Mouse (Mus musculus): ENCODE measurements around the gene Xiap. TPM values are rescaled to one million over a fixed set of nuclear protein-coding genes. Genes with fewer than 3 reads are reported as not detected.

The Xiap gene
- polyA plus RNA-seq, 1 experiment = 9.3 TPM

DNA sequence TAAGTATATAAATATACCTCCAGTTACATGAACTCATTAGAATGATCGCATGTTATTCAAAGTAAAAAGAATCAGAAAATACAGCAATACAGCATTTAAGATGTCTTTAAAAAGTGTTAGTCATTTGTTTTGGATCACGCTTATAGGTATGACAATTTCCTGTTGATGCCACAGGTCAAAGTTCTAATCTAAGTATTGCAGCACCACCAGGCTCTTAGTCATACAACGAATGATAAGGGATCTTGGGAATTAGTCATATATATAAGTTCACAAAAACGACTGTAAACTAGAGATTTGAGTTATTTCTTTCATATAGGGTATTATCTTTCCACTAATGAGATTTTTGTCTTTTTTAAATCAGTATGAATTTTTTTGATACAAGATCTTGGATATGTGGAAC lies 84.5 kb downstream of the Xiap start:
- Histone ChIP-seq H3K36me3 (ENCODE audit: control insufficient read depth, insufficient read depth, low read length) (no peaks in the 10 kb centered on the region), H3K4me1 (ENCODE audit: control insufficient read depth, insufficient read depth, insufficient read length, low read length) (peaks cover 4% of the 10 kb centered on the region; the same call in 1 of the 2 replicates), H3K4me3 (ENCODE audit: low read depth, low read length) (no peak overlapping the region), H3K27ac (ENCODE audit: insufficient read depth, low read depth, low read length) (no peak overlapping the region), H3K27me3 (ENCODE audit: control insufficient read depth, insufficient read depth, low read length) (no peaks in the 10 kb centered on the region)
- TF ChIP-seq CTCF (IDR thresholded peaks at IDR 0.05; ENCODE audit: extremely low read depth, insufficient read length, insufficient replicate concordance, low read depth, low read length) = no peak
- no peak for TF ChIP-seq POLR2A (IDR thresholded peaks at IDR 0.05; ENCODE audit: low read depth, low read length)
- WGBS = 41% methylated on average over 4 of the region's 4 CpGs

DNA sequence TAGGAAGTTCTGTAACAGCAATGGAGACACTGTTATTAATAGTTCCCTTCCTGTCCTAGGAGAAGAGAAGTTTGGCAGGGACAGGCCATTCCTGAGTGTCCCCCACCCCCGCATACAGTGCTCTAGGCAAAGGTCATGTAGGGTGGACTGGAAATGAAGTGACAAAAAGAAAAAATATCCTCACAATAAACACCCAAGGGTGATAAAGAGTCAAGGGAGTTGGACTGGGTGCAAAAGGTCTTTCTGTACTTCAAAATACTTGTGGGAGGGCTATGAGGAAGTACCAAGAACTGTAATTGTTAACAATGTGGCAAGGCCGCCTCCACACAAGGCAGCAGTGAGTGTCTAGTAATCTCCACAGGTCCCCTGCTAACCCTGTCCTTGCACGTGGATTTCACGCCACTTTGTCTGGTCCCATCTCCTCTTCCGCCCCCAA lies 88.6 kb downstream of the Xiap start:
- H3K27ac ChIP-seq (ENCODE audit: insufficient read depth, low read depth, low read length) = peak overlapping the region; percentile 98
- H3K36me3 ChIP-seq (ENCODE audit: control insufficient read depth, insufficient read depth, low read length) = no peaks in the 10 kb centered on the region
- H3K4me1 ChIP-seq (ENCODE audit: control insufficient read depth, insufficient read depth, insufficient read length, low read length) = peaks cover 2% of the 10 kb centered on the region; the same call in 1 of the 2 replicates
- H3K4me3 ChIP-seq (ENCODE audit: low read depth, low read length) = no peak overlapping the region
- WGBS = 22% methylated on average over 5 of the region's 5 CpGs
- no peaks in the 10 kb centered on the region for H3K27me3 ChIP-seq (ENCODE audit: control insufficient read depth, insufficient read depth, low read length)
- no peak for TF ChIP-seq CTCF (IDR thresholded peaks at IDR 0.05; ENCODE audit: extremely low read depth, insufficient read length, insufficient replicate concordance, low read depth, low read length)
- TF ChIP-seq POLR2A (IDR thresholded peaks at IDR 0.05; ENCODE audit: low read depth, low read length) = no peak

DNA sequence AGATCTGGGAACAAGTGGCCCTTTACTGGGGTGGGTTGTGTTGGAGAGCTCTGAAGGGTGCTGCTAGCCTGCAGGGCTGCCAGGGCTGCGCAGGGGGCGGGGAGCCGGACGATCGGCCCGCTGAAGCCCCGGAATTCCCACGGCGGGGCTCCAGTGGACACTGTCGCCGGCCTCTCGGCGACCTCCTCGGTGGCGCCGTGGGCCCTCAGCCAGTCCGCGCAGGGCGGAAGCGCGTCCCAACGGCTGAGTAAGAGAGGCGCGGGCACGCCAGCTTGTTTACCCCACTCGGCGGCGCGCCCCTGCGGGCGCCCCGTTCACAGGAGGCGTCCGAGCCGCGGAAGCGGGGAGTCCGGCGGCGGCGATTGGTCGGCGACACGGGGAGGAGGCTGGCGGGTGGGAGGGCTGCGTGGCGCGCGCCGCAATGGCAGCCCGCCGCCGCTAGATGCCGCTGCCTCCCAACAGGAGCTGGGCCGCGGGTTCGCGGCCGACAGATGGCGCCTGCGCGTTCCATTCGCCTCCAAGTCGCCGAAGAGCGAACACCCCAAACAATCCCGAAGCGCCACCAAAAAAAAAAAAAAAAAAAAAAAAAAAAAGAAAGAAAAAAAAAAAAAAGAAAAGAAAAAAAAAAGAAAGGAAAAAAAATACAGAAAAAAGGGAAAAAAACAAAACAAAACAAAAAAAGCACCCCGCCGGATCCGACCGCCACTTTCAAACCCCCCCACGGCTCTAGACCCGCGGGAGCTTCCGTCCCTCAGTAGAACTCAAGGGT lies 89.5 kb downstream of the Xiap start, which contains the start of gene Stag2:
TSS of gene Stag2 (plus strand) at position 530 of the 769 bp plus-strand sequence.
- Histone ChIP-seq H3K36me3 (ENCODE audit: control insufficient read depth, insufficient read depth, low read length) (no peaks in the 10 kb centered on the region), H3K4me1 (ENCODE audit: control insufficient read depth, insufficient read depth, insufficient read length, low read length) (peaks cover 2% of the 10 kb centered on the region; the same call in 1 of the 2 replicates), H3K27ac (ENCODE audit: insufficient read depth, low read depth, low read length) (peak within 1 kb of the TSS; percentile 100), H3K4me3 (ENCODE audit: low read depth, low read length) (peak within 1 kb of the TSS; percentile 100), H3K27me3 (ENCODE audit: control insufficient read depth, insufficient read depth, low read length) (no peaks in the 10 kb centered on the region)
- WGBS = 7% methylated on average over 76 of the region's 76 CpGs
- TF ChIP-seq CTCF (IDR thresholded peaks at IDR 0.05; ENCODE audit: extremely low read depth, insufficient read length, insufficient replicate concordance, low read depth, low read length) = peak; percentile 76
- peak; percentile 65; the same call in 1 of the 2 replicates for TF ChIP-seq POLR2A (IDR thresholded peaks at IDR 0.05; ENCODE audit: low read depth, low read length)

DNA sequence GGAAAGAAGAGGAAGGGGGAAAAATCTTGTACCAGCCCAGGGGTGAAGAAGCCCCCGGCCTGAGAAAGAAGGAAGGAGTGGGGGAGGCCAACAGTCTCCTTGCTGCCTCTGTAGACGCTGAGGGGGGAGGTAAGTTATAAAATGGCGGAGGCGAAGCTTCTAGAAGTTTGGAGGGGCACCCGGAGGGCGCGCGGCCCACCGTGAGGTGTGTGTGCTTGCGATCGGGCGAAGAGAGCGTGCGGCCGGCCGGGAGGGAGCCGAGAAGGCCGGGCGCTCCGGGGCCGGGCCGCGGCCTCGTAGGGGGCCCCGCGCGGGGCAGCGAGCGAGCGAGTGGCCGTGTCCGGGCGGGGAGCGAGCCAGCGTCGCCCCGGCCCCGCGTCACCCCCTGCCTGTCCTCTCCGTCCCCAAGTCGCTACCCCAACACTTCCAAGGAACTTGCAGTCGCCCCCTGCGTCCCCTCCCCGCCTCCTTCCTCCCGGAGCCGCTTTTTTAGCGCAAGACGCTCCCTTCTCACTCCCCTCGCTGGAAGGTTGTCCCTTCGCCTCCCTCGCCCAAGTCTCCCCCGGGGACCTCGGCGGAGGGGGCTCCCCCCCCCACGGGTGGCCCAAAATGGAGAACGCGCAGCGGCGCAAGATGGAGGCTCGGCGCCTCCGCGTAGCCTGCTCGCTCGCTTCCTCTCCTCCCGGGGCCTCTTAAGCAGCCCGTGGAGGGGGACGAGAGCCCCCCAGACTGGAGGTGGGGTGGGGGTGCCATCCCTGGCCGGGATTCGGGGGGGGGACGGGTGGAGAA lies 90.3 kb downstream of the Xiap start:
- no peak for TF ChIP-seq CTCF (IDR thresholded peaks at IDR 0.05; ENCODE audit: extremely low read depth, insufficient read length, insufficient replicate concordance, low read depth, low read length)
- no peak; the same call in 1 of the 2 replicates for TF ChIP-seq POLR2A (IDR thresholded peaks at IDR 0.05; ENCODE audit: low read depth, low read length)

DNA sequence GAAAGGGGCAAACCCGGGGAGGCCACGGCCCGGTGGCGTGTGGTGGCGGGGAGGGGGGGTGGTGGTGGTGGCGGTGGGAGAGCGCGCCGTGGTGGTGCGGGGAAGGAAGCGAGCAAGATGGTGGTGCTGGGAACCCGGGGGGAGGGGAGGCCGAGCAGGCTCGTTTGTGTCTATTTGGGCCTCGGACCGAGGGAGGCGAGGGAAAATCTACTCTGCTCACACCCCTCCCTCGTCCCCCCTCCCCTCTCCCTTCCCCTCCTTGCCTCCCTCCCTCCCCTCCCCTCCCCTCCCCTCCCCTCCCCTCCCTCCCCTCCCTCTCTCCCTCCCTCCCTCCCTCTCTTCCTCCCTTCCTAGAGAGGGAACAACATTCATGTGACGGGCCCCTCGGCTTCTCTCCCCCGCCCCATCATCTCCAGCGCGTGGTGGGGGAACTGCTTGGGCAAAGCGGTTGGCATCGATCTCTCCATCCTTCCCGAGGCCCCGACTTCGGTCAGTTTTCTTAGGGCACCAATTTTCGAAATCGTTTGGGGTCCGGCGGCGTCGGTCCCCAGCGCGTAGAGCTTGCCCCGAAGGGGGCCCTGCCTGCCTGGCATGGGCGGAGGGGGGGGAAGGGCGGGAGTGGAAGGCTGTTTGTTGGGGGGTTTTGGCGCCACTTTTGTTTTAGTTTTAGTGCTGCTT lies 91.0 kb downstream of the Xiap start:
- Histone ChIP-seq H3K27me3 (ENCODE audit: control insufficient read depth, insufficient read depth, low read length) (no peaks in the 10 kb centered on the region), H3K27ac (ENCODE audit: insufficient read depth, low read depth, low read length) (peak overlapping the region; percentile 99), H3K36me3 (ENCODE audit: control insufficient read depth, insufficient read depth, low read length) (no peaks in the 10 kb centered on the region), H3K4me3 (ENCODE audit: low read depth, low read length) (peak overlapping the region; percentile 100), H3K4me1 (ENCODE audit: control insufficient read depth, insufficient read depth, insufficient read length, low read length) (peaks cover 2% of the 10 kb centered on the region; the same call in 1 of the 2 replicates)
- TF ChIP-seq CTCF (IDR thresholded peaks at IDR 0.05; ENCODE audit: extremely low read depth, insufficient read length, insufficient replicate concordance, low read depth, low read length) (no peak), POLR2A (IDR thresholded peaks at IDR 0.05; ENCODE audit: low read depth, low read length) (peak; percentile 12; the same call in 1 of the 2 replicates)
- WGBS = 5% methylated on average over 25 of the region's 40 CpGs

More for the DNA sequence above, 90.3 kb downstream of the Xiap start:
- Histone ChIP-seq H3K4me3 (ENCODE audit: low read depth, low read length) (peak overlapping the region; percentile 100), H3K4me1 (ENCODE audit: control insufficient read depth, insufficient read depth, insufficient read length, low read length) (peaks cover 2% of the 10 kb centered on the region; the same call in 1 of the 2 replicates), H3K36me3 (ENCODE audit: control insufficient read depth, insufficient read depth, low read length) (no peaks in the 10 kb centered on the region), H3K27ac (ENCODE audit: insufficient read depth, low read depth, low read length) (peak overlapping the region; percentile 100), H3K27me3 (ENCODE audit: control insufficient read depth, insufficient read depth, low read length) (no peaks in the 10 kb centered on the region)
- WGBS = 17% methylated on average over 68 of the region's 71 CpGs

DNA sequence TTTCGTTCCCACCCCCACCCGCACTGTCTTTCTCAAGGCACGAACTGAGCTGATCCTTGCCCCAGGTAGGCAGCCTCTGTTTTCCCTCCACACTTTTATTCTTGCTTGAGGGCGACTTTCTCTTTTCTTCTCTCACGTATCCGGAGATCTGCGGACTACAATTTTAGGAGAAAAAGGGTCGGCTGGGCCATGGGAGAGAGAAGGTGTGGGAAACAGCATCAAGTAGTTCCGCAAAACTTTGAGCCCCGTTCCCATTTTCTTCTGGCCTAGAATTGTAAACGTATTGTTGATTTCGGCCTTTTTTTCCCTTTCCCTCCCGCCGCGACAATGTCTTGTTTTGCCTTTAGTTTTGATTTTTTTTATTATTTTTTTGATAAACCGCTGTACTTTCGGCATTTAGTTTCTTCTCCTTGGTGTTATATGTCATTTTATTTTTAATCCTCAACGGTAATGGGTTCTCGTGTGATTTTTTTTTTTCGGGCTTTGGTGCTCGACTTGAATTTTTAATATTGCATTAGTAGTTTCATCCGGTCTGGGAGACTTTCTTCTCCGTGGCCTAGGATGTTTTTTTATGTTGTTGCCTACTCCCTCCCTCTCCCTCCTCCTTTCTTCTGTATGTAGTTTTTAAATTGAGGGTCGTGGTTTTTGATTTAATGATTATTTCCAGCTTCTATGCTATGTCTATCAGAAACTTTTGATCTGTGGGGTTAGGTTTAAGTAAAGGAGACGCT lies 91.7 kb downstream of the Xiap start:
- 14% methylated on average over 25 of the region's 25 CpGs for WGBS

More for the DNA sequence above, 91.7 kb downstream of the Xiap start:
- H3K36me3 ChIP-seq (ENCODE audit: control insufficient read depth, insufficient read depth, low read length) = no peaks in the 10 kb centered on the region
- peak overlapping the region; percentile 99 for H3K27ac ChIP-seq (ENCODE audit: insufficient read depth, low read depth, low read length)
- peak overlapping the region; percentile 100 for H3K4me3 ChIP-seq (ENCODE audit: low read depth, low read length)
- TF ChIP-seq CTCF (IDR thresholded peaks at IDR 0.05; ENCODE audit: extremely low read depth, insufficient read length, insufficient replicate concordance, low read depth, low read length) (no peak), POLR2A (IDR thresholded peaks at IDR 0.05; ENCODE audit: low read depth, low read length) (no peak)
- H3K27me3 ChIP-seq (ENCODE audit: control insufficient read depth, insufficient read depth, low read length) = no peaks in the 10 kb centered on the region
- peaks cover 2% of the 10 kb centered on the region; the same call in 1 of the 2 replicates for H3K4me1 ChIP-seq (ENCODE audit: control insufficient read depth, insufficient read depth, insufficient read length, low read length)

All from small intestine, adult 2 months (tissue).